Mouse (Mus musculus) lung, postnatal 25 days (tissue): Measurements from ENCODE around the gene Gm44965.

Source experiments
- DNase-seq: peaks from one replicate; pipeline ENCODE4 v3.0.0; 2022; ENCODE audit warnings: low spot score

Gm44965 gene

DNA sequence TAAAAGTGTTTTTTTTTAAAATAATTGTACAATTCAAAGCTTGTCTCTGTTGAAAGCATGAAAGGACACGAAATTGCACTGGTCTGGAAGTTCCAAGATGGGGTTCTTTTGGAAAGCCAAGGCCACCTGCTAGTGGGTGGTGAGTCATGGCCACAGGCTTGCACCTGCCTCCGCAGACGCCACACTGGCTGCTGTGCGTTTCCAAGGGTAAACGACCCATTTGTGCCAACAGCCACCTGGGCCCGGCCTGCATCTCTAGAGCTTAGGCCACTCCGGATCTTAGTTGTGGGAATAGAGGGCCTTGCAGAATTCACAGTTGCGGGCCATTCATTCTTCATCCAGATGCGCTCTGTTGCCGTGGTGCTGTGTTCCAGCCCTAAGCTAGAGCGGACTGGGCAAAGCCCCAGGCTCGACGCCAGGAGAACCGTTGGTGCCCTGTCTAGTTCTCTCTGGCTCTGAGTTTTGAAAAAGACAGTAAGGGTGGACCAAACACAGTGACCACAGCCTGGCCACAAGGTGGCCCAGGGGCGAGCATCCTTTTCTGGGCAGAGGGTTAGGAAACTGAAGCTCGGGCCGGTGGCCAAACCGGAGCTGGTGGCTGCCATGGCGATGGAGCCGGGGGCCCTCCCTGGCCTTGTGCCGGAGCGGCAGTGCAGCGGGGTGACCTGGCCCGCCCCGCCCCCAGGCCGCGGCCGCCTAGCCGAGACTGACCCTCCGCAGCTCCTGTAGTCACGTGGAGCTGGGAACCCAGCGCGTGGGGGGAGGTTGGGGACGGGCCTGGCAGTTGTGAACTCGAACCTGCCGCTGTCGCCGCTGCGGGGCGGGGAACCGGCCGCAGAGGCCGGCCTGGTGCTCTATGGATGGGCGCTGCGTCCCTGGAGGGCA, at the start of gene Gm44965, which contains the start of gene Repin1:
Gene Gm44965 (plus strand): TSS at position 784 of the 885 bp plus-strand sequence.
Gene Repin1 (plus strand): TSS at position 726 of the 885 bp plus-strand sequence.
- peak; percentile 89 for DNase-seq

DNA sequence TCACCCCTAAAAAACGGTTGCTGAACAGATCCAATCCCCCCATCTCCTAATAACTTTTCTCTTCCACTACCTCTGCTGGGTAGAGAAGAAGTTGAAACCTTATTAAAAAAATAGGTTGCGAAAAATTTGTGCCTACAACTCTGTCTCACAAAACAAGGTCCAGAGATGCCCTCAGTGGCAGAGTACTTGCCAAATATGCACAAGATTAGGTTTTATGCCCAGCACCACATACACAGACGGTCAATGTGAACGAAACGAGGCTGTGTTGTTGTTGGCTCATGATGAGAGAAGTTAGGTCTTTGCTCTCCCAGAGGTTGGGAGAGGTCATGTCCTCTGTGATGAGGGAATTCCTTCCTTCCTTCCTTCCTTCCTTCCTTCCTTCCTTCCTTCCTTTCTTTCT, 48.5 kb upstream of the Gm44965 start:
- DNase-seq, result no peak

DNA sequence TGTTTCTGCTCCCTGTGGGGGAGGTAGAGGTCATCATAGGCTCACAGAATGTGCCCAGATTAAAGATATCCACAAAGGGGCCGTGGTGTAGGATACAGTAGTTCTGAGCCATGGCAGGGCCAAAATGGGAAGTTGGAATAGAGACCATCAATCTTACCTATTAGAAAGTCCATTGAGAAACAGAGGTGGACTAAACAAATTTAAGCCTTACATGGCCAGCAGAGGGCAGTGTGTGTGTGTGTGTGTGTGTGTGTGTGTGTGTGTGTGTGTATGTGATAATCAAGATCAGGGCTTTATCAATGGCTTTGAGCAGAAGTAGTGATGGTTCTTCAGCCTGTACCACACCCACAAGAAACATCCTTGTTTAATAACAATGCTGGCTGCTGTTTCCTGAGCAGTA, 47.5 kb upstream of the Gm44965 start:
- DNase-seq, result peak; percentile 39

DNA sequence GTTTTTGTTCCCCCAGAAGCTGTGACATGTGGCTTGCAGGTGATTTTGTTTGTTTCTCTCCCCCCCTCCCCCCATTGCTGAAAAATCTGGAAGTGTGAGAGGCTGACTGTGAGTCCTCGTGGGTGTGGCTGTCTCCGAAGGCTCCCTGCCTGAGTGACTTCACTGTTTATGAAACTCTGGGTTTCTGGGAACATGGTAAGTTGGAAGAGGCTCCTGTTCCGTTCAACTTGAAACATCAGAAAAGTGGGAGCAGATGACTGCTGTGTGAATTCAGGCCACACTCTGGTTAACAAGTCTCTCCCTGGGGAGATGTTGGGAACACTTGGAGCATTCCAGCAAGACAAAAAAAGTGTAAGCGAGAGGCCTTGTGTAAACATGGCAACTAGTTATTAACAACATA, 46.9 kb upstream of the Gm44965 start:
- DNase-seq, result peak; percentile 53

DNA sequence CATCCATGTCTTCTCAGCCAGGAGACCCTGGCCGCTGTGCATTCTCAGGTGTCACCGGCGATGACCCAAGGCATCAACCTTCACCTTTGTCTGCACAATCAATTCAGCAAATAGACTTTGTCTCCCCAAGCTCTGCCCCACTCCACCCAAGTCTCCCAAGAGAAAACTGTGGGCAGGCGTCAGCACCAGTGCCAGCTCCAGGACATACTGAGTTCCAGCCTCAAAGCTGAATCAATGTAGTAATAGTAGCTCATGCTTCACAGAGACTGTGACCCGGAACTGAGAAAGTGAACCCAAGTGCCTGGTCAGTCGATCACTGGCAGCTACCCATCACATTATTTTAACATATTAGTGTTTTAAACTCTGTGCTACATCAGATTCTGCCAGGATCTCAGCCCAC, 45.4 kb upstream of the Gm44965 start:
- DNase-seq, result no peak

DNA sequence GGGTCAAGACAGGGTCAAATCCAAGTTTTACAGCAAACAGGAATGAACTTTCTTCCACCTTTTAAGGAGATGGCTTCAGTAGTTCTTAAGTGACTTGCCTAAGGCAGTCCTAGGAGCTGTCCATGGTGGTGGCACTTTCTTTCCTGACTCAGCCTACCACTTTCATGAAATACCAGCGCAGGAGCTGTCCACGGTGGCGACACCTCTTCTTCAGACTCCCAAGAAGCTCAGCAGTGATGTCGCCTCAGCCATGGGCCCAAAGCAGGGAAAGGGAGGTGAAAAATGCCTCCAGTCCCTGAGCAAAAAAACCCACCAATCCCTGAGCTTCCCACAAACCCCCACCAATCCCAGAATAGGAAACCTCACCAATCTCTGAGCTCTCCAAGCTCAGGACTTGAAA, 40.8 kb upstream of the Gm44965 start:
- peak; percentile 38 for DNase-seq

DNA sequence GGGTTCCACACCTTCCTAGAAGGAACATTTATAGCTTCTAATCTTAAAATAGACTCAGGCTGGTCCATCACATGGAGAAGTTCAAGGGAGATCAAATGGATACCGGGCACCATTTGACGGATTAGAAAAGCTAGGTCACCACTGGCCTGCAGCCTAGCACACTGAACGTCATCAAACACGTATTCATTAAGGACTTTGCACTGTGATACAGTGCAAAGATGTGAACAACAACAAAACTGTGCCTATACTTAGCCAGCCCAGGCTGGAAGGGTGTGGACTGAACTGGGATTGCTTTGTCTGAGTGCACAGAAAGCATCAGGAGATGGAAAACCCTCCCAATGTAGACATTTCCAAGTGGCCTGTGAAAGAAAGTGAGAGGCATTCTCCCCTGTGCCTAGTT, 39.9 kb upstream of the Gm44965 start:
- DNase-seq, result no peak

DNA sequence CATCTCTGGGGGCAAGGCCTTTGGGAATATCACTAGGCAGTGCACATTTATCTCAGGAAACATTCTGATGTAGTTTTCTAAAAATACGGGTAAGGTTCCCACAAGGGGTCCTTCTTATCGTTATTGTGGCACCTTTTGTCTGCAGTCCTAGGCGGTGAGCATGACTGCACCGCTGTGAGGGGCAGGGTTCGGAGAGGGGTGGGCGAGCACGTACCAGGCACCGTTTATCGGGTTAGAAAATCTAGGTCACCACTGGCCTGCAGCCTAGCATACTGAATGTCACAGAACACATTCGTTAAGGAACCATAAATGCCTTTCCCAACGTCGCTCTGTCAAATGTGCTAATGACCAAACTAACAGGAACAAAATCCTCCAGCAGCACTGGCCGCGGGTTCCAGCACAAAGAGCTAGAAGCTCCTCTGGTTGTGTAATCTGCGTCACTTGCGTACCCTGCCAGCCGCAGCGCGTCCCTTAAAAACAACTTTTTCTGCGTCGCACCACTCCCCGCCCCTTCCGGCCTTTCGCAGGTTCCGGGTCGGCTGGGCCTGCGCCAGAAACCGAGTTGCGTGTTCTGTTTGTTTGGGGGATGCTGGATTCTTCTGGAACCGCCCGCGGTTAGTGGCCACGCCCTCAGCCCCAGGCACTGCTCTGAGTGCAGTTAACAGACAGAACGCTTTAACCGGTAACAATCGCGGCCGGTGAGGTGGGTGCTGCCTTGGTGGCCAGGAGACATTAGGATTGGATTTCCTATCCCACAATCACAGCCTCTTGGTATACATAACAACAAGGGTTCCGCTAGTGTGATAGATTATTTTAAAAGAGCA, 39.2 kb upstream of the Gm44965 start, which contains the start of gene Lrrc61:
Gene Lrrc61 (plus strand): TSS at position 517 of the 824 bp plus-strand sequence.
- peak; percentile 97 for DNase-seq

DNA sequence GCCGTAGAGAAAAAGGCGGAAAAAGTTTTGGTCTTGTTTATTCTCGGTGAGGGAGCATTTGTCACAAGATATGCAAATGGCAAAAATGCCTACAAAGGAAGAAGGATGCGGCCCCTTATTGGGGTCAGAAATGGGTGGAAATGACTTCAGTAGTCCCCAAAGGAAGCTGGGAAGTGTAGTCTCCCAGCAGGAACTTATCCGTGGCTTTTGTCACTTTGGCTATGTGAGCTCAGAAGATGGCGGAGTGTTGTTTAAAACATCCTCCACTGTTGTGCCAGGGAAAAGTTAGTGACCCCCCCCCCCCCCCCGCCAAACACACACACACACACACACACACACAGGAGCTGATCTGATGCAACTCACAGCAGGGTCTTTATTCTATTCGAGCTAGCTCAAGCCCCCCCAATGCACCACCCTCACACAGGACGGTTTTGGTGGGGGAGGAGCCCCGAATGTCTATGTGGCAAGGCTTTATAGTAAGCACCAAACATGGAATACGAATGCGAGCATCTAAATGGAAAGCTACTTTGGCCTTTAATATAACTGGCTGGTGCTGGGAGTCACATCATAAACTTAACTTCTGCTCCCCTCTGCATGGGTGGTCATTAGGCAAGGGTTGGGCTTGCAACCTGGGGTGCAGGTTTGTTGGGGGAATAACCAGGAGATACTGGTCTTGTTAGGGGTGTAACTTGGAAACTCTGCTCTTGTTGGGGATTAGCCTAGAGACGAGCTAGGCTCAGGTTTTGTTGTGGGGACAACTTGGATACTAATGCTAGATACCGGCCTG, 38.4 kb upstream of the Gm44965 start:
- DNase-seq, result peak; percentile 89

DNA sequence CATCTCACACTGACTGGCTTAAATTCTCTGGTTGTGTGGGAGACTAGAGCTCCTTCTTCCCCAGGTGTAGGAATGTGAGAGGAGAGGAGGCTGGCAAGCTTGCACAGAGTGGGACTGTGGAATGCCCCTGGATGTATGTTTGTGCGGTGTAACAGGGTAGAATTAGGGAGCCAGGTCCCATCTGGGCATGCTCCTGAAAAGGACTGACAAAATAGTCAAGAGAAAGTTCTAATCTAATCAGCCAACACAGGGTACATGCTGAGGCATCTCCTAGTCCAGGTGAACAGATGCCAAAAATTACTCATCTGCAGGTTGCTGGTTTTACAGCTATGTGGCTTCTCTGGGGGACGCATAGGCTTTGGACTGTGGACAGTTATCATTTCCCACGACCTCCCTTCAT, 37.8 kb upstream of the Gm44965 start:
- DNase-seq, result no peak

DNA sequence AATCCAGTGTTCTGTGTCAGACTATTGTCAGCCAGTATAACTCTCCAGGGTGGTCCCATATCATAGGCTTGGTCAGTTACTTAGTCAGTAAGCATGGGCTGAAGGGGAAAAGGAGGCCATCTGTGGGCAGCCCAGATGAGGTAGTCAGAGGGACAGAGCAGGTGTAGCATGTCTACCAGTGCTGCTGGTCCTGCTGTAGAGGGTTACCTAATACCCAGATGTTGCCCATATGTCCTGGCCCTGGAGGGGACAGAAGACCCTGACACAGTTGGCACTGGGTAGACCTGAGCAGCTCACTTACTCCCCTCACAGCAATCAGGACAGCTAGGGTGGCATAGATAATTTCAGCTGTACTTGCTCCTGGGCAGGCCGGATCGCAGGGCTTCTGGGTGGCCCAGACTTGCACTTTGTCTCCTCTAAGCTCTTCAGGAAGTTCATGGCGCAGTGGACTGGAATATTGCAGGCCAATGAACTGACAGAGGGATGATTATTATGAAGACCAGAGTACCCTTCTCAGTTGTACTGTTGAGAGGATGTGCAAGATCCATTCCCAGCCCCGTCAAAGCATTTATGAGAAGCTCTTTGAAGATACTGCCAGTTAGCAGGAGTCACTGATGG, 27.9 kb upstream of the Gm44965 start:
- no peak for DNase-seq

DNA sequence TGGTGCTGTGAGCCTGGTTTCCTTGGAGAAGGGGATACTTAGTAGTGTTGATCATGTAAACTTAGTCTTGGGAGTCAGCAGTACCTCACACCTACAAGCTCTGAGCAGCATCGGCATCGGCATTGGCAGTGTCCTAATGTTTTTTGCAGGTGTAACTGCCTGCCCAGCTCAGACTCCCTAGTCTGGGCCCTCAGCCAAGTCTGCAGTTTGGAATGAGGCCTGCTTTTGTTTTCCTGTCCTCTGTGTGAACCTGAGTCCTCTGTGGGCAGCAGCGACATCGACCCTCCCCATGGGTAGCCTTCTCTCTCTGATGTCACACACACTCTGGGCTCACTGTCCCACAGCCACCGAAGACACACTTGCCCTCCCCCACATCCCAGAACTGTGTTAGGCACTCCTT, 27.4 kb upstream of the Gm44965 start:
- peak; percentile 31 for DNase-seq

DNA sequence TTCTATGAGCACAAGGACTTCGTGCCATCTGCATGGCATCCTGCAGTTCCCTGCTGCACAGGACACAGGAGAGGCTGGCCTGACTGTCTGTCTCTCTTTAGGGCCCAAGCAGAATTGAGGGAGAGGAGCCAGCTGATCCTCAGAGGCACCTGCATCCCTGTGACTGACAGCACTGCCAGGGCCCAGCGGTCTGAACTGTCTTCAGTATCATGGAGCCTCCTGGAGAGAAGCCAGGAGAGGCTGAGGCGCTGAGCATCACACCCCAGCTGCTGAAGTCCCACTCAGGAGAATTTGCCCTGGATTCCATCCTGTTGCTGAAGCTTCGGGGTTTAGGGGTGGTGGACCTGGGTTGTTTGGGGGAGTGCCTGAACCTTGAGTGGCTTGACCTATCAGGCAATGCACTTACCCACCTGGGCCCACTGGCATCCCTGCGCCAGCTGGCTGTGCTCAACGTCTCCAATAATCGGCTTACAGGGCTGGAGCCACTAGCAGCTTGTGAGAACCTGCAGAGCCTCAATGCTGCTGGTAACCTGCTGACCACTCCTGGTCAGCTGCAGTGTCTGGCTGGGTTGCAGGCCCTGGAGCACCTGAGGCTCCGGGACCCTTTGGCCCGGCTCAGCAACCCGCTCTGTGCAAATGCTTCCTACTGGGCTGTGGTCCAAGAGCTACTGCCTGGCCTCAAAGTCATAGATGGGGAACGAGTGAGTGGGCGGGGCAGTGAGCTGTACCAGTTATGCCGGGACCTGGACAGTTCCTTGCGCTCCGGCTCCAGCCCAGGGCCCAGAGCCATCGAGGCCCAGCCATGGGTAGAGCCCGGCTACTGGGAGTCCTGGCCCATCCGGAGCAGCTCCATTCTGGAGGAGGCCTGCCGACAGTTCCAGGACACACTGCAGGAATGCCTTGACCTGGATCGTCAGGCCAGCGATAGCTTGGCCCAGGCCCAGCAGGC, 25.4 kb upstream of the Gm44965 start:
- no peak for DNase-seq

DNA sequence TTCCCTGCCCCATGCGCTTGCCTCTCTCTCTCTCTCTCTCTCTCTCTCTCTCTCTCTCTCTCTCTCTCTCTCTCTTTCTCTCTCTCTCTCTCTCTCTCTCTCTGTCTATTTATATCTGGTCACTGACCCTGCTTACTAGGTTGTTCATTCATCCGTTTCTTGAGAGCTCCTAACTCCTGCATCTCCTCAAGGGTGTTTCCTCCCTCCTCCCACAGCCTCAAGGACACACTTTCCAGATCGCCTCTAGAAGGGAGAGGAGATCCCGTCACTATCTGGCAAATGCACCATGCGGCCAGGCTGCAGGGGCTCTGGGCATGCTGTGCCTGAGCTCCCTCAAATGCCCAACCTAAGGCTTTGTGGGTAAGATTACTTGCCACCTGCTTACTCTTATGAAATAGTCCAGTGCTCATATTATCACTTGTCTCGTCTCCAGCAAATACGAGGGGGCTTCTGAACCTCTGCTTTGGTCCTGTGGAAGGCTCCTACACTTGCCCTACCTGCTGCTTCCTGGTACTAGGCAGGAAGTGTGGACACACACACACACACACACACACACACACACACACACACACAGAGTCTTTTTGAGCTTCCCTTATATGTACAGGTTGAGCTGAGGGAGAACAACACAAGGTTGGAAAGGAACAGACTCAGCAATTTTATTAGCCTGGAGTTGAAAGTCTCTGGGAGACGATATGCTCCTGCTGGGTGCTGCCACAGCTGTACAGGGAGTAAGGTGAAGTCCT, 24.5 kb upstream of the Gm44965 start:
- DNase-seq, result no peak

DNA sequence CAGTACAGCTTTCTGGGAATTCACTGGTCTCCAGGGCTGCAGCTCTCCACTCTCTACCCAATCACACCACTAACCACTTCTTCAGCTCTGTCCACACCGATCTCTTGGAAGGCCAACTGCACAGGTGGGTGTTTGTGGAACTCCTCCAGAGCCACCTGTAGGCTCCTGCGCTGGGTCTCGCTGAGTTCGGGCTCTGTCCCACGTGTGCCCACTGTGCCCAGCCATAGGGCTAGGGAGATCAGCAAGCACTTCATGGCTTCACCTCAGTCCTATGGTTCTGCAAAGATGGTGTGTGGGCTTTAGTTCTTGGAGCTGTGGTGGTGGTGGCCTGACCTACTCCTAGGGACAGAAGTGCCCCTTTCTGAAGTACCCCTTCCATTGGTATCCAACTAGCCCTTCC, 21.7 kb upstream of the Gm44965 start:
- DNase-seq, result no peak

DNA sequence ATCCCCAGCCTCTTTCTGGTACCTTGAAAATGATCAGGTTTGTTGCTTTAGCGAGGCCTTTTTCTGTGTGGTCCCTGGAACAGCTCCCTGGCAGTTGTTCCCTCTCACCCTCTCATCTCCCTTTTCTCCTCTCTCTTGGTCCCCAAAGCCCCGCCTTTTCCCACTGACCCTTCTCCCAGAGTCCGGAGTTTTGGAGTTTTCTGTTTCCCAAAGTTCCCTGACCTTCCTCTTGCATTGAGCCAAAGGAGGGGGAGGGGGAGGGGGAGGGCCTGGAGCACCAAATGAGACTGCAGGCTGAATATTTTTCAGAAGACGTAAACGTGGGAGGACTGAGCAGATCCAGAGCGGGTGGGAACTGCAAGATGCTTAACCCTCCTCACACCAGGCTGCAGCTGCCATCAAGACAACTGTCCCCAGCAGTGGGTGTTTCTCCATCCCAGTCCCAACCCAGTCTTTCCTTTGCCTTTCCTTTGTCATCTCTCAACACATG, 21.1 kb upstream of the Gm44965 start, which contains the start of gene Rarres2:
Gene Rarres2 (minus strand): TSS at position 218 of the 490 bp plus-strand sequence.
- DNase-seq, result peak; percentile 64

DNA sequence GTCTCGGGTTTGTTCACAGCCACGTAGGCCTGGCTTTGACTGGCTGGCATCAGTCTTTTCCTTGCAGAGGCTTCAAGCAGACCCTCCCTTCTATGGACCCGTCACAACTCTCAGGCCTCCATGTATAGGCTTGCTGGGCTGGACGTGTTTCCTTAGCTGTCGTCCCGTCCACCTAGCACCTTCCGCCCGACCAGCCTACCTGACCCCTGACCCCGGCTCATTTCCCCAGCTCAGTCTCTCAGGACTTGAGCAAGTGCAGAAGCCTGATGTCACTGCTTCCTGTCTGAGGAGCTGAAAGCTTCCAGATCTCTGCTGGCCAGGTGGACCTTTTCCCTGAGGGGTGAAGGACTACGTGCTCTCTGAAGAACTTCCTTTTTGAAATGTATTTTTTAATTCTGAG, 20.5 kb upstream of the Gm44965 start:
- no peak for DNase-seq

DNA sequence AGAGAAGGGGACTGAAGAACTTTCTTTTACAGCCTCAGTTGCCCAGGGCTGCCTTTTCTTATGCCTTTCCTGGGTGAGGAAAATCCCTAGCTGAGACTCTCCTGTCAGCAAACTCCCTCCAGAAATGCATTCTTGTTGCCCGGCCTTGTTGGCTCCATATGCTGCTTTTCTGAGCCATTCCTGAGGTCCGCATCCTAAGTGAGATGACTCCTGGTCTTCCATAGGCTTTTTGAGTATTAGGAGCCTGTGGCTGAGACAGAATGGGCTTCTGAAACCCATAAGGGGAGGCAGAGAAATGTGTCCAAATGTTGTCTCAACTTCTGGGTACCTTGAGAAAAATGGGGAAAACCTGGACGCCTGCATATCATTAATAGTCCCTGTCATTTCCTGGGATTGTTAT, 19.8 kb upstream of the Gm44965 start:
- no peak for DNase-seq

DNA sequence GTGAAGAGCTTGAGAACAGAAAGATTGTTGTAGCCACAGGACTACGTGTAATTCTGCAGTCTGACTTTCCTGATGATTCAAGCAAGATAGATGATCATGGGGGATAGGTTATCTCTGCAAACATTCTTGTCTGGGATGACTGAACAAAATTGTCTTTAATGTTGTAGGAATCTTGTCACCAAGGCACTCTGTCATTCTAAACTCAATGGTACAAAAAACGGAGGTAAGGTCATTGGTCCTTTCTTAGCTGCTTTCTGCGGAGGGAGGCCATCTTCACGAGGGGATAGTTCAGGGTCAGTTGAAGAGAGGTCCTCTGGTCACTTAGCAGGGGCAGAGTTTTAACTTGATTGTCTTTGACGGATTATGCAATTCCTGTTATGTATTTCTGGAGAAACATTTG, 15.0 kb upstream of the Gm44965 start:
- no peak for DNase-seq
